Mouse (Mus musculus): ENCODE measurements around the gene Lamtor3. TPM values are rescaled to one million over a fixed set of nuclear protein-coding genes. Genes with fewer than 3 reads are reported as not detected.
A peak's percentile ranks its signal among the peaks of the same experiment; 100 is the strongest.

Gene Lamtor3
- total and polyA plus RNA-seq, 3 experiments, result 77.5 to 88.3 TPM; not detected in 1

GRCm38 (mm10) chr3:137893789-137894188 lies 24.5 kb upstream of the Lamtor3 start:
- 0 out of 2 replicates have a peak, but pooled peaks have one; percentile 7 for TF ChIP-seq GATA1 (IDR thresholded peaks at IDR 0.05; ENCODE audit: low read depth, low read length)
- no peak for TF ChIP-seq TAL1 (IDR thresholded peaks at IDR 0.05; ENCODE audit: low read length)
- no peak for TF ChIP-seq ZKSCAN1 (IDR thresholded peaks at IDR 0.05; ENCODE audit: low read depth, low read length)
- H3K4me3 ChIP-seq (ENCODE audit: control insufficient read depth in 1 of 2, insufficient read depth in 1 of 2, low read depth in 2 of 2, low read length in 2 of 2), result no peak overlapping the region
- DNase-seq (ENCODE audit: low read depth, low spot score), result no peak
- peaks cover 2 to 15% of the 10 kb centered on the region in 2 experiments; a peak in 3 of 4 replicates for H3K36me3 ChIP-seq (ENCODE audit: control insufficient read depth in 1 of 2, insufficient read depth in 2 of 2, low read length in 2 of 2)
- H3K79me2 ChIP-seq (ENCODE audit: control insufficient read depth, insufficient read depth, low read length, poor library complexity), result no peaks in the 10 kb centered on the region
- H3K4me1 ChIP-seq (ENCODE audit: control insufficient read depth in 1 of 2, insufficient read depth in 2 of 2, low read length in 2 of 2), result peaks cover 7 to 26% of the 10 kb centered on the region in 2 experiments
- H3K27ac ChIP-seq (ENCODE audit: control insufficient read depth, low read depth, low read length), result no peak overlapping the region
- H3K27me3 ChIP-seq (ENCODE audit: control insufficient read depth in 1 of 2, insufficient read depth in 2 of 2, low read length in 2 of 2), result no peaks in the 10 kb centered on the region
- H3K9me3 ChIP-seq (replicated peaks; ENCODE audit: insufficient read depth, low read length), result no peaks in the 10 kb centered on the region
- no peak overlapping the region for H3K9ac ChIP-seq (ENCODE audit: control insufficient read depth, low read depth, low read length, poor library complexity, severe bottlenecking)

- no peak for TF ChIP-seq USF2 (IDR thresholded peaks at IDR 0.05; ENCODE audit: borderline replicate concordance in 1 of 2, insufficient read depth in 1 of 2, low read depth in 1 of 2, low read length in 2 of 2)
- TF ChIP-seq CTCF (IDR thresholded peaks at IDR 0.05 in 2 of 3, conservative IDR thresholded peaks at IDR 0.05 in 1 of 3; ENCODE audit: control insufficient read depth in 1 of 3, insufficient read depth in 1 of 3, low read depth in 2 of 3, low read length in 3 of 3, poor library complexity in 1 of 3, severe bottlenecking in 1 of 3), result peak; percentile 18 to 34 (median 34); a peak in 2 of 6 replicates
- peak; percentile 17; the same call in 1 of the 2 replicates for TF ChIP-seq RAD21 (IDR thresholded peaks at IDR 0.05; ENCODE audit: low read depth, low read length)
- no peak for TF ChIP-seq MYC (IDR thresholded peaks at IDR 0.05; ENCODE audit: low read depth, low read length)
- TF ChIP-seq SMC3 (IDR thresholded peaks at IDR 0.05; ENCODE audit: low read depth, low read length), result peak; percentile 19; the same call in 1 of the 2 replicates
- H3K9ac ChIP-seq (ENCODE audit: control insufficient read depth, low read depth, low read length, poor library complexity, severe bottlenecking), result no peak overlapping the region
- no peaks in the 10 kb centered on the region for H3K9me3 ChIP-seq (replicated peaks; ENCODE audit: insufficient read depth, low read length)
- no peaks in the 10 kb centered on the region for H3K27me3 ChIP-seq (ENCODE audit: control insufficient read depth in 1 of 2, insufficient read depth in 2 of 2, low read length in 2 of 2)
- no peak overlapping the region for H3K4me3 ChIP-seq (ENCODE audit: control insufficient read depth in 1 of 2, insufficient read depth in 1 of 2, low read depth in 2 of 2, low read length in 2 of 2)
- no peak overlapping the region for H3K27ac ChIP-seq (ENCODE audit: control insufficient read depth, low read depth, low read length)
- peak; percentile 36 for DNase-seq (ENCODE audit: low read depth, low spot score)
- peaks cover 7 to 26% of the 10 kb centered on the region in 2 experiments for H3K4me1 ChIP-seq (ENCODE audit: control insufficient read depth in 1 of 2, insufficient read depth in 2 of 2, low read length in 2 of 2)
- H3K79me2 ChIP-seq (ENCODE audit: control insufficient read depth, insufficient read depth, low read length, poor library complexity), result no peaks in the 10 kb centered on the region
- peaks cover 2 to 15% of the 10 kb centered on the region in 2 experiments; a peak in 3 of 4 replicates for H3K36me3 ChIP-seq (ENCODE audit: control insufficient read depth in 1 of 2, insufficient read depth in 2 of 2, low read length in 2 of 2)
Observed at GRCm38 (mm10) chr3:137895196-137895595, 23.1 kb upstream of the Lamtor3 start.

GRCm38 (mm10) chr3:137896386-137896785 lies 21.9 kb upstream of the Lamtor3 start:
- Histone ChIP-seq H3K27ac (ENCODE audit: control insufficient read depth, low read depth, low read length) (peak overlapping the region; percentile 51; the same call in 1 of the 2 replicates), H3K4me1 (ENCODE audit: control insufficient read depth in 1 of 2, insufficient read depth in 2 of 2, low read length in 2 of 2) (peaks cover 4 to 23% of the 10 kb centered on the region in 2 experiments), H3K79me2 (ENCODE audit: control insufficient read depth, insufficient read depth, low read length, poor library complexity) (no peaks in the 10 kb centered on the region), H3K9me3 (replicated peaks; ENCODE audit: insufficient read depth, low read length) (no peaks in the 10 kb centered on the region), H3K27me3 (ENCODE audit: control insufficient read depth in 1 of 2, insufficient read depth in 2 of 2, low read length in 2 of 2) (no peaks in the 10 kb centered on the region), H3K36me3 (ENCODE audit: control insufficient read depth in 1 of 2, insufficient read depth in 2 of 2, low read length in 2 of 2) (peaks cover 2 to 11% of the 10 kb centered on the region in 2 experiments; a peak in 3 of 4 replicates), H3K4me3 (ENCODE audit: control insufficient read depth in 1 of 2, insufficient read depth in 1 of 2, low read depth in 2 of 2, low read length in 2 of 2) (no peak overlapping the region), H3K9ac (ENCODE audit: control insufficient read depth, low read depth, low read length, poor library complexity, severe bottlenecking) (no peak overlapping the region)
- no peak for DNase-seq (ENCODE audit: low read depth, low spot score)
- no peak for TF ChIP-seq USF1 (IDR thresholded peaks at IDR 0.05; ENCODE audit: low read depth, low read length)
- no peak for TF ChIP-seq SMC3 (IDR thresholded peaks at IDR 0.05; ENCODE audit: low read depth, low read length)
- no peak for TF ChIP-seq MAX (IDR thresholded peaks at IDR 0.05; ENCODE audit: low read length)
- no peak for TF ChIP-seq MAZ (IDR thresholded peaks at IDR 0.05; ENCODE audit: low read depth, low read length)
- no peak for TF ChIP-seq CHD2 (IDR thresholded peaks at IDR 0.05; ENCODE audit: low read length)
- TF ChIP-seq ETS1 (IDR thresholded peaks at IDR 0.05; ENCODE audit: low read depth, low read length), result no peak
- TF ChIP-seq BHLHE40 (IDR thresholded peaks at IDR 0.05; ENCODE audit: borderline replicate concordance, low read depth, low read length), result no peak
- TF ChIP-seq ZNF384 (IDR thresholded peaks at IDR 0.05; ENCODE audit: low read depth, low read length), result no peak
- no peak for TF ChIP-seq EP300 (IDR thresholded peaks at IDR 0.05; ENCODE audit: low read depth in 1 of 2, low read length in 2 of 2)
- TF ChIP-seq POLR2AphosphoS2 (IDR thresholded peaks at IDR 0.05; ENCODE audit: low read length), result no peak
- TF ChIP-seq HCFC1 (IDR thresholded peaks at IDR 0.05; ENCODE audit: low read depth, low read length), result no peak
- TF ChIP-seq NELFE (IDR thresholded peaks at IDR 0.05; ENCODE audit: low read depth, low read length), result no peak
- no peak for TF ChIP-seq TAL1 (IDR thresholded peaks at IDR 0.05; ENCODE audit: low read length)
- TF ChIP-seq NRF1 (IDR thresholded peaks at IDR 0.05; ENCODE audit: insufficient read depth, low read depth, low read length, poor library complexity, severe bottlenecking), result no peak
- TF ChIP-seq KAT2A (conservative IDR thresholded peaks at IDR 0.05; ENCODE audit: low read depth, low read length), result no peak
- no peak for TF ChIP-seq ELF1 (IDR thresholded peaks at IDR 0.05; ENCODE audit: low read depth, low read length)
- no peak for TF ChIP-seq MYC (IDR thresholded peaks at IDR 0.05; ENCODE audit: low read depth, low read length)
- TF ChIP-seq MXI1 (IDR thresholded peaks at IDR 0.05; ENCODE audit: low read depth, low read length), result no peak
